Mouse (Mus musculus): ENCODE measurements around the gene Mctp2.
"Not testable (repeated sequence)": the region's sequence is repeated elsewhere in the genome, so short reads cannot be mapped to it uniquely, and the experiment has no call there.

Gene Mctp2

DNA sequence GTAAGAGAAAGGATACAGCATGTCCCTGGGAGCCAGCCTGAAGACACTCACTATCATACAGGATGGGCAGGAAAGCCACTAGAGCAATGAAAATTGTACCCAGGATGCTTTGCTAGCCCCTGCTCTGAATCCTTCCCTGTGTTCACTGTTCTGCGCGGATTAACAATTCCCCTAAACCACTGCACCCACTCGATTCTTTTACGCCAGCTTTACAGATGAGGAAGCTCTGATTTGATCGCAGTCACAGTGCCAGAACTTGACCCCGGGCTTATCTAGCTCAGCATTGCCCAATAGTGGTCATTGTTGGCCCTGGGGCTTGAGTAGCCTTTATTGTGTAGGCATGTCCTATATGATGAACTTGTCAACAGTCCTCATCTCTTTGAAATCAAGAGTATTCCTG, 34.9 kb downstream of the Mctp2 start:
- no peak for DNase-seq (ENCODE audit: low spot score)

DNA sequence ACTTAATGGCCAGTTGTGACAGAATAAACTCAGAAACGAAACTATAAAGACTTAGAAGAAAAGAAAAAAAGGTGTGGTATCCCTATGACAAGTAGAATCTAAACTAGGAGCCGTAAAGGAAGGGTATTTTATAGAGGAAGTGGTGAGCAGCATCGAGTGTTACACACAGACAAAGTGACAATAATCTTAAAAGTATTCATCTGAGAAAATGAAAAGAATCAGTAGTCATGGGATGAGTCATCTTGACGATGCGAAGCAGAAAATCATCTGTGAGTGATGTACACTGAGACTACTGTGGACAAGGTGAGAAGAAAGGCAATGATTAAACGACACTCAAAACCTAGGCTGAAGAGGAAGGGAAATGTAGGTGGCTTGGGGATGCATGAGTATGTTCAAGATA, 36.4 kb downstream of the Mctp2 start:
- no peak for DNase-seq (ENCODE audit: low spot score)

DNA sequence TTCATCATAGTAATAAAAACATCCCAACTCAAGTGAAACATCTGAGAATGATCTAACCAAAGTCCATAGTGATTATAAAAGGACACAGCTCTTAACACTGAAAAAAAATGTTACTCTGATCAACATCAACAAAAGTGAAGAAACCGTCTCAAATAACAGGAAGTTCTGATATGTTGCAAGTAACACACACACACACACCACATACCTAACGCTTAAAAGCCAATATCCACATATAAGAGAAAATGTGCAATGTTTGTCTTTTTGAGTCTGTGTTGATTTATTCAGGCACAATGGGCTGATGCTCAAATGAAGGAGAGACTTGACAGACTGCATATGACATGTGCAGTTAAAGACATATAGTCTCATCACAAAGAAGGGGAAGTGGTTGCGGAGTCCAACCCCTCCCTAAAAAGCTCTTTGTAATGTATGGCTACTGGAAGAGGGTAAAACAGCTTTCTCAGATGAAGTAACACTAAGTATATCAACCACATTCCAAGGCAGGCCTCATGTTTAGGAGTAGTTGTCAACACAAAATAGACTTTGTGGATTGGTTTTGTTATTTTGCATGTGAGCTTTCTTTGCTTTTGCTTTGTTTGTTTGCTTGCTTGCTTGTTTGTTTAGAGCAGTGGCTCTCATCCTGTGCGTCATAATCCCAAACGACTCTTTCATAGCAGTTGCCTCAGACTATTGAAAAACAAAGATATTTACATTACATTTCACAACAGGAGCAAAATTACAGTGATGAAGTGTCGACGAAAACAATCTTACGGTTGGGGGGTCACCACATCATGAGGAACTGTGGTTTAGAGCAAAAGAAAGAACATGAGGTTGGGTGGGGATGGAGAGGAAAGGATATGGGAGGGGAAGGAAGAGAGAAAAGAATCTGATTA, 45.4 kb downstream of the Mctp2 start:
- no peak for DNase-seq (ENCODE audit: low spot score)

DNA sequence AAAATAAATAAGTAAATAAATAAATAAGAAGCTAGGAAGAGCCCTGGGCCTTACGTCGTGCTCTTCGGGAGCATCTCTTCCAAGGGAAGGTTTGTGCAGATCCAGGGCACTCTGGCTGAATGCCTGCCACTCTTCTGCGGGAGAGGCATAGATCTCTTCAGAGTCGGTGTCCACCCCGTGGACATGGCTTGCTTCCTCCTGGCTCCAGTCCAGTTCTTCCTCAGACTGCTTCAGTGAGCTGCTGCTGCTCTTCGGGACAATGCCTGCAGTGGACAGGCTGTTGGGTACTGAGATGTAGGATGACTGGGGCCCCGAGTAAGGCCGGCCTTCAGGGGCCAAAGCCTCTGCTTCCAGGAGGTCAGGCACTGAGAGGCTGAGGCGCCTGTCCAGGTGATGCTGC, 47.4 kb downstream of the Mctp2 start:
- DNase-seq (ENCODE audit: low spot score) = no peak

DNA sequence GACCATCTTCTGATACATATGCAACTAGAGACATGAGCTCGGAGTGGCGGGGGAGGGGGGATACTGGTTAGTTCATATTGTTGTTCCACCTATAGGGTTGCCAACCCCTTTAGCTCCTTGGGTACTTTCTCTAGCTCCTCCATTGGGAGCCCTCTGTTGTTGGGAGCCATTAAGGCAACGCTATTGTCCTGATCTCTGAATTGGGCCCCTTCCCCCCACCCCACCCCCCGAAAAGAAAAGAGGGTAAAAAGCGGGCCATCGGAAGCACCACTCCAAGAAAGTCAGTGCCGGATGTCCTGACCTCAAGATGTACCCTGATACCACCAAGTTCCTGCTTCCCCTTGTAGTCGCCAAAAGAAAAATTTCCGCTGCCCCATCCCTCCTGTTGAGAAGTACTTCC, 56.1 kb downstream of the Mctp2 start:
- DNase-seq (ENCODE audit: low spot score) = not testable (repeated sequence)

DNA sequence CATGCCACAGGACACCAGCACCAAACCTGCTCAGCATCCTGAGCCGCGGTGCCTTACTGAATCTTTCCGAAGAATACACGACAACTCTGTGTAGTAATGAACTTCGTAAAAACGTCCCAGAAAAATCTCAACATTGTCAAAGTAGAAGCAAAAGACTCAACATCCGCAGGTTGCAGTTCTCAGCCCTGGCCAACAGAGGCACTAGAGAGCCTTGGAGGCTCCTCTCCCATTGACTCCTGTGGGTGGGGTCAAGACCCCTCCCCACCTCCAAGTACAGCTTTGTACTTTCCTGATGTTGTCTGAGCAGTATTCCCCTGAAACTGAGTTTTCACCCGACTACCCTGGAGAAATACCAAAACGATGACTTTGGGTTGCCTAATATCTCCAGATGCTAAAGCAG, 65.1 kb downstream of the Mctp2 start:
- DNase-seq (ENCODE audit: low spot score) = no peak

DNA sequence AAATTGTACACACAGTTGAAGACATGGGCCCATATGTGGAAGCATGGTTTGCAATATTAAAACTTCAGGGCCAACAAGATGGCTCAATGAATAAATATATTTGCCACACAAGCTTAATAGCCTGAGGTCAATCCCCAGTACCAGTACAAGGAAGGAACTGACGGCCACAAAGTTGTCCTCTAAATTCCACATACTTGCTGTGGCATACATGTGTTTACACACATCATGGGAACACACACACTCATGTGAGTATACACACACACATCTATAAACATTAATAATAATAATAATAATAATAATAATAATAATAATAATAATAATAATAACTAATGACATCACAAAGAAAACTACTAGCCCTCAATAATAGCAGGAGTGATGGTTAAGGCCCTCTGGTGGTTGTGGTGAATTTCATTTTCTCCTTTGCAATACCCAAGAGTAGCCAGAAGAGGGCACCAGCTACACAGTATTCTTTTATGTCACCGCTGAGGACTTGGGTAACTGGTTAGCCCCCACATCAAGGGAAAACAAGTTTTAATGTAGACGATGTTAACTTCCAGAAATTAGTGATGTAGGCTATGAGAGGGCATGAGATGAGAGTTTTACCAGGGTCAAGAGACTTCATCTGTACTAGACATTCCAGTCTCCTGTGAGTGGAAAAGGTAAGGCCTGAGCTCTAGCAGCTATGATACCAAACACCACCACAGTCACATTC, 66.5 kb downstream of the Mctp2 start:
- DNase-seq (ENCODE audit: low spot score) = peak; percentile 43

DNA sequence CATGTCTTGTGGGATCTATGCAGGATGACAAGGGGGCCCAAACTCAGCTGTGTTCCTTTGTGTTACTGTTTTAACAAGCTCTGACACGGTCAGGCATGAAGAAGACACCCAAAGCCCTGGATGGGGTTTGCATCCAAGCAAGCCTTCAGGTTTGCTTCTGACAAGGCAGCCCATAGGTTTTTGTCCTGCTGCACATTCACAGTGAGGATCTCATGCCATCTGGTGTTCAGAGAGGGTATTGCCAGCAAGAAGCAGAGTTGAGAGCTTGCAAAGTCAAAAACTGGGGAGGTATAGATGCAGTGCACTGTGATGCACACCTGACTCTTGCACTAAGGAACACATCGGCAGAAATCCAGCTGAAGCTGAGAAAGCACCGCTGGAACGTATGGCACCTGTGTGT, 67.8 kb downstream of the Mctp2 start:
- DNase-seq (ENCODE audit: low spot score) = peak; percentile 55

DNA sequence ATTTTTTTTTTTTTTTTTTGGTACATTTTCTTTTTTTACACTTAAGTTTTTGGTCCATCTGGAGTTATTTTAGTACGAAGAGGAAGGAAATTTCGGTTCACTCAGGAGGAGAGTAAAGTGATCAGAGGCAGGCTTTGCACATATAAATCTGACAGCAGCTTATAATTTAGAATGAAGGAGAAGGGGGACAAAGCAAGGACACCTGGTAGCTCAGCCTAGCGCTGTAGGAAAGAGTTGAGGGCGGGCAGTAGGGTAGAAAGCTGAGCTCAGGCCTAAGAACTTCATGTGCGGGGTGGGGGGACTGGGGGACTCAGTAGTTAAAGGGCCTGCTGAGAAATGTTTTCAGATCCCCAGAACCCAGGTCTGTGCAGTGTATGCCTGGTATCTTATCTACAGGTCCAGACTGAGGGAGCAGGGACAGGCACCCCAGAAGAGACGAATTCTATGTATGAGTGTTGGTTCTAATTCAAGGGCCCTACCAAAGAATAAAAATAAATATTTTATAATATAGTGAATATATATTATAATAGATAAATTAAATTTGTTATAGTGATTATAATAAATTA, 71.9 kb downstream of the Mctp2 start:
- no peak for DNase-seq (ENCODE audit: low spot score)

DNA sequence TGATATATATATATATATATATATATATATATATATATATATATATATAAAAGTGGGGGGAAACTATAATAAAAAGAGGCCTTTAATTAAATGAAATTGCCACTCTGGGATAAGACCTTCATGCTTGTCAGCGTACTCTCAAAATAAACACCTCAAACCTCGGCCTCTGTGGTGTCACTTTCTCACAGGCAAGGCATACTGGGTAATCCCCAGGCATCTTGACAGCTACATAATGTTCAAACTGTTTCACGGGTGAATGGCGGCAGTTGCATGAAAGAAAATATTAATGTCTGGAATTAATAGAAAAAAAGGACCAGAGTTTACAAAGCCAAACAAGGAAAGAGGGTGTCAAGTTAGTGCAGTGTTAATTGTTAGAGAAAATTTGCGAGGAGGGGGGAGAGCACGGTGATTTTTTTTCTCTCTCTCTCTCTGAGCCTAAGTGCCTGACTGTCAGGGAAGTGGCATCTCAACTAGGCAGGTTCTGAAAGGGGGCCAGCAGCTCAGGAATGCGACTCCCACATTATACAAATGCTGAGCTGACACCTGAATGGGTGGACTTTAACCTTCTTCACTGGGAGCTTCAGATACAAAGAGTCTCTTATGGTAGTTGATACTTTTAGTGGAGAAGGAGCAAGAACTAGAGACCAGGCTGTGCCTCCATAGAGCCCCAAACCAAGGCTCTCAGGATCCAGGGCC, 75.1 kb downstream of the Mctp2 start:
- DNase-seq (ENCODE audit: low spot score) = no peak

DNA sequence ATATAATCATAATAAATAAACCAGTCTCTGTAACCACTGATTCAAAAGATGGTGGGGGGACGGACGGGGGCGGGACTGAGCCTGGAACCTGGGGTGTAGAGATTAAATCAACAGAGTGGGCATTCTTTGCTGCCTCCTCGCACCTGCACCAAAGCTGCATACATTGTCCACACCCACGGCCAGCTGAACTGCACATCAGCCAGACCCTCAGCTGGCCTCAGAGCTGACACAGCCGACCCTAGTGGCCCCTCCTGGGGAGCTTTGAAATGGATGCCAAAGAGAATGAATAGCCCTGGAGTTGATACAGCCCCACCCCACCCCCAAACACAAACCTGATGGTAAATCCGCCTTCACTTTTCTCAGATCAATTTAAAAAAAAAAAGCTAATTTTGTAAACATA, 76.5 kb downstream of the Mctp2 start:
- no peak for DNase-seq (ENCODE audit: low spot score)

DNA sequence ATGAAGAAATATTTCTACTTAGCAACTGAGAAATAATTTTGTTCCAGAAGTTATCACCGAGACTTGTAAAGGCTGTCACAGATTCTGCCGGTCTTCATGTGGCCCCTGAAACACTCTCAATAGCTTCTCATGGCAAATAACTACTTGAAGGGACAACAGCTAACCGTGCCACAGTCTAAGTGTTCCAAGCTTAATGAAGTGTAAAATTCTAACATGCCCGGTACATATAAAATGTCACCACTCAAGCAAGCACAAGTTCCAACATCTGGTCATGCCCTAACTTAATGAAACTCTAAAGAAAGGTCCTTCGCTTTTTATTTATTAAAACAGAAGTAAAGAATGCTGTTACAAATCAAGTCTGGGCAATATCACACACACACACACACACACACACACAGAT, 82.8 kb downstream of the Mctp2 start:
- no peak for DNase-seq (ENCODE audit: low spot score)

DNA sequence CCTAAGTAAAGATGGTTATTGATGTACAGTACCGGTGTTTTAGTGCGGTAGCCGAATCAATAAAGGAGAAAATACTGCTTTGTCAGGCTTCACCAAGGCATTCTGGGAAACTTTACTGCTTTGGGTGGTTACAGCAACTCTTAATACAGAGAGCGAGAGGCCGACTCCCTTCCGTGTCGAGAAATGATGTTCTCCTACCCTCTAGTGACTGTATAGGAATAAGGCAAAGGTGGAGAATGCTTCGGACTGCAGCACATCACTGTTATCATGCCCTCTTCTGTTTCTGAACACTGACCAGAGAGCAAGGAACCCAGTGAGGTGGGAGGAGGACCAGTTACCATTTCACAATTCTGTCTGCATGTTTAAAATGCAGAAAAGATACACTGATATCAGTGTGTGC, 83.9 kb downstream of the Mctp2 start:
- no peak for DNase-seq (ENCODE audit: low spot score)

DNA sequence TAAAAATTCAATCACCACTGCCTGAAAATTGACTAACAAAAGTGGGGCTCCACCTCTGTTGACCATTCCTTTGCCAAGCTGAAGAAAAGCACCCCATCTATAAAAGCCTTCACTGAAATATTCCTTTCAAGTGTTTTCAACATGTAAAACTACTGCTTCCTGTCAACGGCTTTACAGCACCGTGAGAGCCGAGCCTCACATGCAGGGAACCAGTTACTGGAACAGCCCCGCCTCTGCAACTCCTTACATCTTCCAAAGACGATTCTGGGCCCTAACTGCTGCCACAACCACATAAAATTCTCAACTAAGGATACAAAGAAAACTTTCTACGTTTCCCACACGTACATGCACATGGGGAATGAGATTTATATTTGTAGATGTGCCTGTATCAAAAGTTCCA, 88.4 kb downstream of the Mctp2 start:
- DNase-seq (ENCODE audit: low spot score) = no peak

DNA sequence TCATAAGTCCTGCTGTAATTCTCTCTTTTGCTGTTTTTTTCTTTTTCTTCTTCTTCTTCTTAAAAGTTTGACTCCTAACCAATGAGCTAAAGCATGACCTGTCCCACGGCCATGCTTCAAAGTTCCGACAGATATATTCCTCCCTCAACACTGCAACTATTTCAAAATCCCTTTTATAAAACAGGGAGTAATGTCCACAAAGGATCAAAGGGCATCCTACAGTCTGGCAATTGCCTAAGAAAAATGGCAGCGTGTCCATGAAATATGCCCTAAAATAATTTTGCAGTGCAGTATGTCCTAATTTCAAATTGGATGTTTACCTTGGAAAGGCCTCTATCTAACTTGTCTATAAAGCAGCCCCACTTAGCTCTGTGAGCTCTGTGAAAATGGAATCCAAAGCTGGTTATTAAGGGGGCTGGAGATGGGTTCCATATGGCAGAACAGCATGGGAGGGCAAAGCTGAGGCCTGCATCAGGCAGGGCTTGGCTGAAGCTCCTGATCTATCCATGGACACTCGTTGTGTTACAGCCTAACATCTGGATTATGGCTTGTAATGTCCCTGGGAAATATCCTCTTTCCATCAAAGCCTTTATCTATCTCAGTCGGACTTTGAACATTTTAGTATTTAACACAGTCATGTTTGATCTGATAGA, 90.7 kb downstream of the Mctp2 start:
- DNase-seq (ENCODE audit: low spot score) = no peak

DNA sequence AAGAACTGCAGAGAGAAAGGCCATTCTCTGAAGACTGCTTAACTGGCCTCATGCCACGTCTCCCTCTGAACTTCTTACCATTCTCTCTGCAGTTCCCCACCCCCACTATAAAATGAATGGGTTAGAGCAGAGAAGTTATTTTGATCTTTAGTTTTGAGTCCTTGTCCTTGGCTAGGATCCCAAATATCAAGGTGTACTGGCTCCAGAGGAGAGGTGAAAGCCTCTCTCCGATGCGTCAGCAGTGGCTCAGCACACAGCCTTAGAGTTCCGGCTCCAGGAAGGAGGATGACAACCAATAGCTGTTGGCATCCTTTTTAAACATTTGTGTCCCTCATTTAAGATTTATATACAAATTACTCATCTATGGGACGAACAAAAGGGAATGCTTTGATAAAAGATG, 96.2 kb downstream of the Mctp2 start:
- DNase-seq (ENCODE audit: low spot score) = no peak

DNA sequence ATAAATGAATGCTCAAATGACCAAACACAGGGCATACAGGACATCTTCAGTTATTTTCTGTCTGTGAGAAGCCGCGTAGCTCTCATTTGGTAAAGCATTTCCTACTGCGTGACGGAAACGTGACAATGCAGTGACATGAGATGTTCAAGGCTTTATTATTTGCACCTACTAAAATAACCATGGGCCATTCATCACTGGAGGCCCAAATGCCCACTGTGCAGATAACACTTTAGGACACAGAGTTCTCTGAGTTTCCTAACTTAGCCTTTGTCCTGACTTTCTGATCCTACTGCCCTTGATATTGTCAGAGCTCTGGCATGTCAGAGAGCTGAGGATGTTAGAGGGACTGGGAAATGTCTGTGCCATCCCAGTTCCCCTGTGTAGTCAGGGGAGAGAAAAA, 97.1 kb downstream of the Mctp2 start:
- DNase-seq (ENCODE audit: low spot score) = no peak

DNA sequence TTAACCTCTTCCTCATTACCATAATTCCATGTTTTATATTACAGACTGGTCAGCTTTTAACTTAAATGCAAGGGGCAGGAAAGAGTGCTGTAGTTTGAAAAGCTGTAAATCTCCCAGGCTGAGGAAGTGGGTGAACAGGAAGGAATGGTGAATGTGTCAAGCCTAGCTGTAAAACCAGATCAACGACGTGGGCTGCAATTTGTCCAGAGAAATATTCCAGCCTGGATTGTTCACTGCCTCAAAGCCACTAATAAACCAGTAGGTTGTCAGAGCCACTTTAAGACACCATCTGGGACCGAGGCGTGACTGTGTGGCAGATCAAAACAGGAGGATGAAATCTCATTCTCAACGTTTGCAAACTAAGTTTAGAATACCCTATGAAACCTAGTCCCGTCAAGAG, 99.6 kb downstream of the Mctp2 start:
- no peak for DNase-seq (ENCODE audit: low spot score)

DNA sequence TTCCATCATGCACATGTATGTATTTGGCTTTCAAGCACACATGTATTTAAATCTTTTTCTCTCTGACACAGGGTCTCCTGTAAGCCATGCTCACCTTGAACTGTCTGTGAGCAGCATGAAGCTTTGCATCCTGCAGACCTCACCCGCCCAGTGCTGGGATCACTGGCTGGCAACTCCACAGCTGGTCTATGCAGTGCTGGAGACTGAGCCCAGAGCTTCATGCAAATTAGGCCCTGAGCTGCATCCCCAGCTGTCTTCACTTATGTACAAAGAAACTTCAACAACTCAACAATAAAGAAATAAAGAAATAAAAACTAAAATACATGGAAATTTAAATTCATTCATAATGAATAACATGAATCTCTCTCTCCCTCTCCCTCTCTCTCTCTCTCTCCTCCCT, 110.7 kb downstream of the Mctp2 start:
- DNase-seq (ENCODE audit: low spot score) = no peak

DNA sequence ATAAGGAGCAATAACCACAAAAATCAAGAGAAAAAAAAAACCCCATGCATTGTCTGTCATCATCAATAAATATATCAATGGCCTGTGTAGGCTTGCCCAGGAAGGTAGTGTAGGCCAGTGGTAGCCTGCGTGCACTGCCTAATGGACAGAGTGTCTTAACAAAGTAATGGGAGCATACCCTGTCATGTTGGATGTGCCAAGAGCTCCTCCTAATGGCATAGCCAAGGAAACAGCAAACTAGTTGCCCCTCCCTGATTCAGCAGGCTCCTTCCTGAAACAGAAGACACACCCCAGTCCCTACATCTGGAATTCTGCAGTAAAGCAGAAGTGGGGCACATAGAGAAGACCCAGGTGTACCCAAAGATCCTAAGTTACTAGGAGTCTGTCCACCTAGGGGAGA, 113.1 kb downstream of the Mctp2 start:
- DNase-seq (ENCODE audit: low spot score) = no peak

DNA sequence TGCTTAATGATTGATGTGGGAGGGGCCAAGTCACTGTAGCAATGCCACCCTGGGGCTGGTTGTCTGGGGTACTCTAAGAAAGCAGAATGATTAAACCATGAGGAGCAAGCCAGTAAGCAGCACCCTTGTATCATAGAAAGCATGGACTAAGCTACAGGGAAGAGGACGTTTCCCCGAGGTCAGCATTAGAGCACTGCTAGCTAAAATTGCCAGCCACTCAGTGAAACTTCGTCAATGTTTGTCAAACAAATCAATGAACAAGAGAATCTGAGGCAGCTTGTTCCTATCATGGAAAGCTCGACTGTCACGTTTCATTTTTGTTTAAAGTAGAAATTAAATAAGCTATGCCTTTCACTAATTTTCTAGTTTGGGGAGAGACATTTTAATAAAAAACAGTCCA, 124.8 kb downstream of the Mctp2 start:
- no peak for DNase-seq (ENCODE audit: low spot score)

DNA sequence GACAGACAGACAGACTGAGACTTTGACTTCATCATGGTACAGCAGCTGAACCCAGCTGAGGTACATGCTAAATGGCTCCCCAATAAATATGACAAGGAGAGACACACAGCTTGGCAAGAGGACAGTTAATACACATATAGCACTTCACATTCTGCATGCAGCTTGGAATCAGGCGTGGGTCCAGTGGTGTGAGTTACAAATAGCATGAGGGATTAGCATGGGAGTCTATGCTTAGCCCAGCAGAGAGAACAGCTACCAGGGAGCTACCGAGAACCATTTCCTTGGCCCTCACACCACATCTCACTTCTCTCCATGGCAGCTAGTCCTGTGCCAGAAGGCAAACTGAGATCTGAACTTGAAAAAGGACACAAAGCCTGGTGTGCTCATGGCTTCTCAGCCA, 137.1 kb downstream of the Mctp2 start:
- no peak for DNase-seq (ENCODE audit: low spot score)

Measured in layer of hippocampus, adult 9-10 months (tissue).